Mouse (Mus musculus) small intestine, adult 2 months (tissue): Measurements from ENCODE around the gene Hist1h4i. TPM values are rescaled to one million over a fixed set of nuclear protein-coding genes. Genes with fewer than 3 reads are reported as not detected.

ENCODE experiments used
- H3K27ac ChIP-seq: fragments of 200-500 bp; 2 replicates; pipeline ENCODE4 v1.5.1; 2012; ENCODE audit warnings: low read depth, low read length, control low read depth, inconsistent platforms; ENCODE audit not compliant: insufficient read depth
- H3K27me3 ChIP-seq: fragments of 200-500 bp; 2 replicates; pipeline ENCODE4 v1.6.1; 2012; ENCODE audit warnings: mild to moderate bottlenecking, moderate library complexity, low read length, inconsistent platforms; ENCODE audit not compliant: control insufficient read depth, insufficient read depth
- H3K36me3 ChIP-seq: fragments of 200-500 bp; 2 replicates; pipeline ENCODE4 v1.6.1; 2012; ENCODE audit warnings: mild to moderate bottlenecking, low read length, control low read depth, inconsistent platforms; ENCODE audit not compliant: control insufficient read depth, insufficient read depth
- H3K4me1 ChIP-seq: fragments of 200-500 bp; 2 replicates; pipeline ENCODE4 v1.6.1; 2012; ENCODE audit warnings: low read length, inconsistent platforms, mixed read lengths; ENCODE audit not compliant: control insufficient read depth, insufficient read depth, insufficient read length
- H3K4me3 ChIP-seq: fragments of 200-500 bp; 2 replicates; pipeline ENCODE4 v1.5.1; 2012; ENCODE audit warnings: low read depth, mild to moderate bottlenecking, control low read depth, inconsistent platforms, low read length, moderate library complexity
- CTCF ChIP-seq: fragments of 200-500 bp; IDR thresholded peaks from 2 replicates; pipeline ENCODE4 v1.5.1; 2012; ENCODE audit warnings: low read depth, mild to moderate bottlenecking, control low read depth, inconsistent platforms, low read length, moderate library complexity, mixed read lengths; ENCODE audit not compliant: insufficient replicate concordance, insufficient read length; ENCODE audit errors: extremely low read depth
- POLR2A ChIP-seq: fragments of 200-500 bp; IDR thresholded peaks from 2 replicates; pipeline ENCODE4 v1.6.1; 2012; ENCODE audit warnings: low read depth, mild to moderate bottlenecking, control low read depth, inconsistent platforms, low read length, moderate library complexity
- WGBS: fragments of 180-500 bp; shearing (Covaris S2); methylation state at CpG from one replicate; pipeline ENCODE4 v1.1.7; 2018; 5-methylcytosine and 5-hydroxymethylcytosine counted together
- polyA plus RNA-seq: library from polyadenylated mRNA; depleted of rRNA; stranded (reverse); fragments of >200 nt; gene quantifications from 2 replicates; pipeline ENCODE4 v1.2.3, GENCODE M21; 2012

Hist1h4i gene
- polyA plus RNA-seq, 1 experiment, result 10.1 TPM

DNA sequence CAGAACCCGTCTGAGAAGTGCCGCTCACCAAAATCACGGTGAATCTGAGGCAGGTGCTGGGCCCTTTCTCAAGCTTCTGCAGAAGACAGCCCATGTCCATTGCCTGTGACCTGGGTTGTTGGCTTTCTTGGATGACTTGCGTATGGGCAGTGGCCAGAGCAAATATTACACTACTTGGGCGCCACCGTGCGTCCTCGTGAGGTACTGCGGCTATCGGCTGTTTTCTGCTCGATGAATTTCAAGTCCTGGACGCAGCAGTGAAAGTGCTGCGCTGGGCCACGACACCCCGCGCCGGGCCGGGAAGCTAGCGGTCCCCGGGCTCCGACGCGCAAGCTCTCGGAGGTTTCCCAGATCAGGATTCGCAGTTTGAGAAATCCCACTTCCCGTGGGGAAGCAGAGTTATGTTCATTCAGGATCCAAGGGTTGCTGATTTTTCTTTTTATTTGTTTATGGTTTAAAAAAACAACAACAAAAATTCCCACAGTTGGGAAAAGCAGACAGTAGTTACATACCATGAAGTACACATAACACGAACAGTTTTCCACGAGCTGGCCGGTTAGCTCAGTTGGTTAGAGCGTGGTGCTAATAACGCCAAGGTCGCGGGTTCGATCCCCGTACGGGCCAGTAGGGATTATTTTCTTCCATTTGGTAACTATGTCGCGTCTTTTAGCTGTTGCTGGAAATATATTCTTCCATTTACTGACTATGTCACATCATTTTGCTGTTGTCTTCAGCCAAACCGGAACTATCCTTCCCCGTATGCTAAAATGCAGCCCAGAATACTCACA, 12.3 kb downstream of the Hist1h4i start:
- Histone ChIP-seq H3K4me3 (peak overlapping the region; percentile 76), H3K27me3 (no peaks in the 10 kb centered on the region; the same call in 1 of the 2 replicates), H3K4me1 (0 out of 2 replicates have a peak, but pooled peaks cover 3% of the 10 kb centered on the region), H3K27ac (peak overlapping the region; percentile 43), H3K36me3 (no peaks in the 10 kb centered on the region)
- 2% methylated on average over 40 of the region's 40 CpGs for WGBS
- no peak for TF ChIP-seq POLR2A
- peak; percentile 92 for TF ChIP-seq CTCF

DNA sequence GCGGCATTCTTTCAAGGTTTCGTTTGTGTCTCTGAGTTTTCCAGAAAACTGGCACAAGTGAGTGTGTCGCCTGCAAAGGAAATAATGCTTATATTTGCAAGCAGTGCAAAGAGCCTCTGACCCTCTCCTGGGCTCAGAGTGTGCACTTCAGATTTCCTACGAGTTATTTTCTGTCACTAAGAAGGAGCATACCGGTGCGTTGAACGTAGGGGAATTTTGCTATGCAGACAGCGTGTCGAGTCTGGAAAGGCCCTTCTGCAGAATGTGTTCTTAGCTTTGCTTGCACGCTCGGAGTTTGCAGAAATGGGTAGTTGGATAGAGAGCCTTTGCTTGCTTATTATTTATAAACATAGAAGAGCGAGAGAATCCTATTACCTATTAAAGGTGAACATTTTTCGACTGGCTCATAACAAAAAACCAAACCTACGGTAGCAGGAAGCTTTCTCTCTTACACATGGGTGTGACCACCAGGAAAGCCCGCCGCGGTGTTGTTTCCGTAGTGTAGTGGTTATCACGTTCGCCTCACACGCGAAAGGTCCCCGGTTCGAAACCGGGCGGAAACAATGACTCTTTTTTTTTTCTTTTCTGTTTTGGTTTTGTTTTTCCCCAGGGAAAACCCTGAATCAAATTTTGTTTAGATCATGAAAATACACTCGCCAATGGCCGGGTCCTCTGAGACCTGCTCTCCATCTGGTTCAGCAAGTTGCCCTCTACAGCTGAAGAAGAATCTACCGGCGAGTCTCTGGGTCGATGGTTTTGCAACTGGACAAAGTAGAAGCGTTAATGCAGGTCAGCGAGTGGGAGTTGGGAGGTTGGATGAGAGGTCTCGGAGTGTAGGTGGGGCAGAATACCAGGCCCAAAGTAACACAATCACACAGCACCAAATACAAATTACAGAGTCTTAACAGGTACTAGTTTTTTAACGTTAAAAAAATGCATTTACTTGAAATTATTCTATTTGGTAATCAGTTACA, 14.8 kb downstream of the Hist1h4i start:
- Histone ChIP-seq H3K4me3 (peak overlapping the region; percentile 77), H3K4me1 (0 out of 2 replicates have a peak, but pooled peaks cover 3% of the 10 kb centered on the region), H3K27me3 (no peaks in the 10 kb centered on the region; the same call in 1 of the 2 replicates), H3K27ac (no peak overlapping the region; the same call in 1 of the 2 replicates), H3K36me3 (no peaks in the 10 kb centered on the region)
- TF ChIP-seq CTCF, result no peak
- 2% methylated on average over 35 of the region's 35 CpGs for WGBS

DNA sequence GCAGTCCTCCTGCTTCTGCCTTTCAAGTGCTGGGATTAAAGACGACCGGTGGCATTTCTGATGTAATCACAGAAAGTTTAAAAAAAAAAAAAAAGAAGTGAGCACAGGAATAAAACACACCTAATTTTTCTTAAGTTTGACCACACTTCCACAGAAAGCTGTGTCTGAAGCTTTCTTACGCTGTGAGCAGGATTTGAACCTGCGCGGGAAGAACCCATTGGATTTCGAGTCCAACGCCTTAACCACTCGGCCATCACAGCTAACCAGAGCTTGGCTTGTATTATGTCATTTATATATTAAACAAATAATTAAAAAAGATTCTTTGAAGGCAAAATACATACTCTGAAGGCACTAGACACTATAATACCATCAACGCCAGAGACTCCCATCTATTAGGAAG, 18.9 kb downstream of the Hist1h4i start:
- TF ChIP-seq CTCF (no peak), POLR2A (no peak)
- Histone ChIP-seq H3K4me3 (peak overlapping the region; percentile 58), H3K4me1 (0 out of 2 replicates have a peak, but pooled peaks cover 3% of the 10 kb centered on the region), H3K27ac (no peak overlapping the region), H3K27me3 (no peaks in the 10 kb centered on the region; the same call in 1 of the 2 replicates), H3K36me3 (no peaks in the 10 kb centered on the region)
- 2% methylated on average over 9 of the region's 9 CpGs for WGBS

DNA sequence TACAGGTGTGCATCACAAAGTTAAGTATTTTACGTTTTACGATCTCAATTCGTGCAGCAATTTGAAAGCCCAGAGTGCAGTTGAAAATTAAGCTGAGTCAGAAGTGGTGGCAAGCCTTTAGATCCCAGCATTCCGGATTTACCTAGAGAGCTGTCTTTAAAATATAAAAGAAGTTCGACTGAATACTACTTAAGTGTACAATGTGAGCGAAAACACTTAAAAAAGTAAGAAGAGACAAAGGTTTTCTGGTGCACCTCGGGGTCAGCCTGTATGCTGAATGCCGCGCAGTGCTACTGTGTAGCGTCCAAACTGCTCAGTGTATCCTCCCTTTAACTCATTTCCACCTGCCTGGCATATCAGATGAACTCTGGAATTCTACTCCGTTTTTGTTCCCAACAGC, 19.6 kb downstream of the Hist1h4i start:
- 2% methylated on average over 11 of the region's 11 CpGs for WGBS
- no peak for TF ChIP-seq POLR2A
- no peak for TF ChIP-seq CTCF
- H3K27me3 ChIP-seq, result no peaks in the 10 kb centered on the region; the same call in 1 of the 2 replicates
- H3K4me1 ChIP-seq, result 0 out of 2 replicates have a peak, but pooled peaks cover 3% of the 10 kb centered on the region
- no peaks in the 10 kb centered on the region for H3K36me3 ChIP-seq
- peak overlapping the region; percentile 58 for H3K4me3 ChIP-seq
- H3K27ac ChIP-seq, result peak overlapping the region; percentile 4; the same call in 1 of the 2 replicates

DNA sequence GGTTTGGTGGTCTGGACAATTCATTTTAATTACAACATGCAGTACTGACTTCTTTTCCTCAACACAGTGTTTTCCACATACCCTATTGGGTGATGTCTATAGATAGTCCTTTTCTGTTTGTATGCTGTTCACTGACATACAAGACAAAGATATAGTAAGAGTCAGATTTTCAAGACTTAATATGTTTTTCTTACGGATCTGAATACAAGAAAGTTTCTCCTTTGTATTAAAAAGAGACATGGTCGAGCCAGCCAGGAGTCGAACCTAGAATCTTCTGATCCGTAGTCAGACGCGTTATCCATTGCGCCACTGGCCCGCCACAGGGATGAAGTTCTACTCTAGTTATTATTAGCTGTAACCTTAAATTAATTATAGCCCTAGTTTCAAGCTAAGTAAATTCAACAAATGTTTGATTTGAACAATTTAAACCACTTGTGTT, 20.2 kb downstream of the Hist1h4i start:
- H3K4me1 ChIP-seq, result 0 out of 2 replicates have a peak, but pooled peaks cover 2% of the 10 kb centered on the region
- TF ChIP-seq POLR2A (no peak), CTCF (no peak)
- H3K27ac ChIP-seq, result no peak overlapping the region
- WGBS, result 1% methylated on average over 8 of the region's 8 CpGs
- H3K27me3 ChIP-seq, result no peaks in the 10 kb centered on the region
- H3K36me3 ChIP-seq, result no peaks in the 10 kb centered on the region
- H3K4me3 ChIP-seq, result peak overlapping the region; percentile 57; the same call in 1 of the 2 replicates

DNA sequence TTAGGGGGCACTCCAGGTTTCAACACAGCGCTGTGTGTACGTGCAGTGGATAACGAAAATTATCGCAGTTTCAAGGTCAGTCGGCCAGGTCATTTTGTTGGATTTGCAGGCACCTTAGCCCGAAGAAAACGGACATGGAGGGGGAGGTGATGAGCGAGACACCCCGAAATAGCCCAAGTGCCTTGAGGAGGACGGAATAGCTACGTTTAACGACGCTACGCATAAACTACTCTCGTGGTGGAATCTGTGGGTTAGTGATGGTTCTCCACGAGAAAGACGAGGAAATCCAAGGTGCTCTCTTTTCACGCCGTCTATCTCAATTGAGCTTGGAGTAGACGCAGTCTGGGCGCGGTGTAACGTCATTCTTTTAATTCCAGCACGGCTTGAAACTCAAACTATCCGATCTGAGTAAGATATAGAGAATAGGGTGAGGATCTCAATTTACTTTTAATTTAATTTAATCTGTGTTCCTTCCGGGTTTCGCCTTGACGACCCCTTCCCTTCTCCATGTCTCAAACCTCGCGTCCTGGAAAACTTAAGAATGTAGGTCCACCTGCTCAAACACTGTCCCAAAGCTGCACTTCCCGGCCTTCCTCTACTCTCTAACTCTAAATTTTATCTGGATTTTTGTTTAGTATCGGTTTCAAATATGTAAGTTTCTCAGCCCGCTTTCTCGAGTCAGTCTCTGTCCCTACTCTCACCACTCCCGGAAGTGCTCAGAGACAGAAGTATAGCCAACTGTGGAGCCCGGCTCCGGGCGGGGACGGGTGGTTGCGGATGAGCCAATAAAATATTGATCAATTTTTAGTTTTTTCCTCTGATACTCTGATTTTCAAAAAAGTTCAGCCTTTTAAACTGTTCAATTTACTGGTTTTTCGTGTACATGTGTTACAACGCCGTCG, 21.0 kb downstream of the Hist1h4i start:
- no peaks in the 10 kb centered on the region for H3K36me3 ChIP-seq
- H3K27ac ChIP-seq, result no peak overlapping the region
- no peaks in the 10 kb centered on the region for H3K4me1 ChIP-seq
- H3K27me3 ChIP-seq, result peaks cover 2% of the 10 kb centered on the region; the same call in 1 of the 2 replicates
- 2% methylated on average over 44 of the region's 44 CpGs for WGBS
- H3K4me3 ChIP-seq, result peak overlapping the region; percentile 57
- TF ChIP-seq CTCF, result no peak
- TF ChIP-seq POLR2A, result no peak
